Mouse (Mus musculus) liver, postnatal 0 days (tissue): ENCODE data around the gene Trim63.

Experiments
- CTCF ChIP-seq: sonication (generic); IDR thresholded peaks from 2 replicates; pipeline ENCODE4 v1.5.1; 2016; ENCODE audit warnings: antibody characterized with exemption, low read depth
- EP300 ChIP-seq: IDR thresholded peaks from 2 replicates; pipeline ENCODE4 v1.6.1; 2016; ENCODE audit warnings: antibody characterized with exemption, low read depth, mild to moderate bottlenecking

DNA sequence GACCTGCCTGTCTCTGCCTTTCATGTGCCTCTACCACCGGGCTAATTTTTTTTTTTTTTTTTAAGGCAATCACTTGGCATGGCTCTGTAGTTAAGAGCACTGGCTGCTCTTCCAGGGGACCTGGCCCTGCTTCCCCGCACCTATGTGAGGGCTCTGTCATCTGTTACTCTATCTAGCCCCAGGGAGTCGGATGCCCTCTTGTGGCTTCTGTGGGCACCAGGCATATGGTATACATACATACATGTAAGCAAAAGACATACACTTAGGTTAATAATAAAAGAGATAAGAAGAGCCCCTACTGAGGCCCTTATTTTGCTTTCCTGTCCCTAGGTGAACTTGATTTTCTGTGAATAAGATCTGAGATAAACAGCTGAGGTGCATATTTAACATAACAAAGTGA, 29.7 kb downstream of the Trim63 start:
- TF ChIP-seq EP300: no peak
- TF ChIP-seq CTCF: peak; percentile 29
